Mouse (Mus musculus): Measurements from ENCODE around the gene Dnaaf5. TPM values are rescaled to one million over a fixed set of nuclear protein-coding genes. Genes with fewer than 3 reads are reported as not detected.

Dnaaf5 gene
- polyA plus RNA-seq, 1 experiment from 2014 or later, result 3.6 TPM

GRCm38 (mm10) chr5:139147178-139148078 lies 2.6 kb upstream of the Dnaaf5 start:
- Histone ChIP-seq H3K27me3 (ENCODE audit: control insufficient read depth, insufficient read depth, low read length) (no peaks in the 10 kb centered on the region), H3K4me1 (ENCODE audit: control insufficient read depth, insufficient read depth, low read length) (peaks cover 10% of the 10 kb centered on the region), H3K36me3 (ENCODE audit: control insufficient read depth, insufficient read depth, low read length) (no peaks in the 10 kb centered on the region), H3K4me2 (ENCODE audit: low read depth, low read length) (no peak overlapping the region), H3K27ac (ENCODE audit: low read depth, low read length) (no peak overlapping the region), H3K9ac (replicated peaks; ENCODE audit: low read depth, low read length) (no peak overlapping the region), H3K9me3 (ENCODE audit: control insufficient read depth, low read length) (no peaks in the 10 kb centered on the region), H3K4me3 (ENCODE audit: low read depth, low read length) (no peak overlapping the region)
- no peak for ATAC-seq (ENCODE audit: low read depth)
- WGBS, result 87% methylated on average over 14 of the region's 14 CpGs

- no peaks in the 10 kb centered on the region for H3K9me3 ChIP-seq (ENCODE audit: control insufficient read depth, low read length)
- H3K4me3 ChIP-seq (ENCODE audit: low read depth, low read length), result peak overlapping the region; percentile 87
- H3K27me3 ChIP-seq (ENCODE audit: control insufficient read depth, insufficient read depth, low read length), result no peaks in the 10 kb centered on the region
- H3K36me3 ChIP-seq (ENCODE audit: control insufficient read depth, insufficient read depth, low read length), result peaks cover 10% of the 10 kb centered on the region
- peak; percentile 47 for ATAC-seq (ENCODE audit: low read depth)
- peaks cover 10% of the 10 kb centered on the region for H3K4me1 ChIP-seq (ENCODE audit: control insufficient read depth, insufficient read depth, low read length)
- peak overlapping the region; percentile 52 for H3K4me2 ChIP-seq (ENCODE audit: low read depth, low read length)
- H3K9ac ChIP-seq (replicated peaks; ENCODE audit: low read depth, low read length), result 0 out of 2 replicates have a peak overlapping the region, but pooled peaks have one; percentile 16
- WGBS, result 26% methylated on average over 11 of the region's 11 CpGs
- H3K27ac ChIP-seq (ENCODE audit: low read depth, low read length), result peak overlapping the region; percentile 75
These were observed 884 bp upstream of the Dnaaf5 start for GRCm38 (mm10) chr5:139149006-139149672.

GRCm38 (mm10) chr5:139150603-139151031 lies 594 bp downstream of the Dnaaf5 start:
- H3K27ac ChIP-seq (ENCODE audit: low read depth, low read length), result peak overlapping the region; percentile 57; the same call in 1 of the 2 replicates
- peak overlapping the region; percentile 71 for H3K9ac ChIP-seq (replicated peaks; ENCODE audit: low read depth, low read length)
- 1% methylated on average over 44 of the region's 45 CpGs for WGBS
- peaks cover 22% of the 10 kb centered on the region for H3K36me3 ChIP-seq (ENCODE audit: control insufficient read depth, insufficient read depth, low read length)
- peaks cover 10% of the 10 kb centered on the region for H3K4me1 ChIP-seq (ENCODE audit: control insufficient read depth, insufficient read depth, low read length)
- ATAC-seq (ENCODE audit: low read depth), result peak; percentile 25; the same call in 1 of the 2 replicates
- H3K4me3 ChIP-seq (ENCODE audit: low read depth, low read length), result peak overlapping the region; percentile 87
- no peaks in the 10 kb centered on the region for H3K27me3 ChIP-seq (ENCODE audit: control insufficient read depth, insufficient read depth, low read length)
- H3K9me3 ChIP-seq (ENCODE audit: control insufficient read depth, low read length), result no peaks in the 10 kb centered on the region
- H3K4me2 ChIP-seq (ENCODE audit: low read depth, low read length), result peak overlapping the region; percentile 89

- 90% methylated on average over 8 of the region's 8 CpGs for WGBS
- H3K36me3 ChIP-seq (ENCODE audit: control insufficient read depth, insufficient read depth, low read length), result peaks cover 17% of the 10 kb centered on the region
These were observed 10.9 kb downstream of the Dnaaf5 start for GRCm38 (mm10) chr5:139160899-139161298.

GRCm38 (mm10) chr5:139161632-139162031 lies 11.6 kb downstream of the Dnaaf5 start:
- ATAC-seq (ENCODE audit: low read depth), result no peak
- peaks cover 23% of the 10 kb centered on the region for H3K36me3 ChIP-seq (ENCODE audit: control insufficient read depth, insufficient read depth, low read length)
- 95% methylated on average over 10 of the region's 10 CpGs for WGBS

More at GRCm38 (mm10) chr5:139160899-139161298, 10.9 kb downstream of the Dnaaf5 start:
- H3K9ac ChIP-seq (replicated peaks; ENCODE audit: low read depth, low read length), result no peak overlapping the region
- no peak overlapping the region for H3K4me3 ChIP-seq (ENCODE audit: low read depth, low read length)
- H3K27me3 ChIP-seq (ENCODE audit: control insufficient read depth, insufficient read depth, low read length), result no peaks in the 10 kb centered on the region
- no peak overlapping the region for H3K27ac ChIP-seq (ENCODE audit: low read depth, low read length)
- ATAC-seq (ENCODE audit: low read depth), result no peak
- H3K9me3 ChIP-seq (ENCODE audit: control insufficient read depth, low read length), result no peaks in the 10 kb centered on the region
- H3K4me2 ChIP-seq (ENCODE audit: low read depth, low read length), result no peak overlapping the region
- no peaks in the 10 kb centered on the region for H3K4me1 ChIP-seq (ENCODE audit: control insufficient read depth, insufficient read depth, low read length)

GRCm38 (mm10) chr5:139166781-139167361 lies 16.8 kb downstream of the Dnaaf5 start:
- Histone ChIP-seq H3K4me1 (ENCODE audit: control insufficient read depth, insufficient read depth, low read length) (no peaks in the 10 kb centered on the region), H3K4me2 (ENCODE audit: low read depth, low read length) (no peak overlapping the region), H3K36me3 (ENCODE audit: control insufficient read depth, insufficient read depth, low read length) (peaks cover 30% of the 10 kb centered on the region), H3K27me3 (ENCODE audit: control insufficient read depth, insufficient read depth, low read length) (no peaks in the 10 kb centered on the region), H3K4me3 (ENCODE audit: low read depth, low read length) (no peak overlapping the region), H3K9ac (replicated peaks; ENCODE audit: low read depth, low read length) (no peak overlapping the region), H3K9me3 (ENCODE audit: control insufficient read depth, low read length) (no peaks in the 10 kb centered on the region), H3K27ac (ENCODE audit: low read depth, low read length) (no peak overlapping the region)
- ATAC-seq (ENCODE audit: low read depth), result no peak
- WGBS, result 93% methylated on average over 6 of the region's 6 CpGs

More at GRCm38 (mm10) chr5:139161632-139162031, 11.6 kb downstream of the Dnaaf5 start:
- Histone ChIP-seq H3K4me1 (ENCODE audit: control insufficient read depth, insufficient read depth, low read length) (no peaks in the 10 kb centered on the region), H3K9me3 (ENCODE audit: control insufficient read depth, low read length) (no peaks in the 10 kb centered on the region), H3K27me3 (ENCODE audit: control insufficient read depth, insufficient read depth, low read length) (no peaks in the 10 kb centered on the region), H3K9ac (replicated peaks; ENCODE audit: low read depth, low read length) (no peak overlapping the region), H3K4me3 (ENCODE audit: low read depth, low read length) (no peak overlapping the region), H3K27ac (ENCODE audit: low read depth, low read length) (no peak overlapping the region), H3K4me2 (ENCODE audit: low read depth, low read length) (no peak overlapping the region)

GRCm38 (mm10) chr5:139167548-139167947 lies 17.5 kb downstream of the Dnaaf5 start:
- Histone ChIP-seq H3K4me2 (ENCODE audit: low read depth, low read length) (no peak overlapping the region), H3K4me3 (ENCODE audit: low read depth, low read length) (no peak overlapping the region), H3K9me3 (ENCODE audit: control insufficient read depth, low read length) (no peaks in the 10 kb centered on the region), H3K27ac (ENCODE audit: low read depth, low read length) (no peak overlapping the region), H3K36me3 (ENCODE audit: control insufficient read depth, insufficient read depth, low read length) (peaks cover 28% of the 10 kb centered on the region), H3K27me3 (ENCODE audit: control insufficient read depth, insufficient read depth, low read length) (no peaks in the 10 kb centered on the region), H3K9ac (replicated peaks; ENCODE audit: low read depth, low read length) (no peak overlapping the region), H3K4me1 (ENCODE audit: control insufficient read depth, insufficient read depth, low read length) (no peaks in the 10 kb centered on the region)
- WGBS, result 93% methylated on average over 1 of the region's 1 CpGs
- no peak for ATAC-seq (ENCODE audit: low read depth)

GRCm38 (mm10) chr5:139171929-139172328 lies 21.9 kb downstream of the Dnaaf5 start:
- no peak overlapping the region for H3K4me2 ChIP-seq (ENCODE audit: low read depth, low read length)
- H3K27ac ChIP-seq (ENCODE audit: low read depth, low read length), result no peak overlapping the region
- ATAC-seq (ENCODE audit: low read depth), result no peak
- WGBS, result 95% methylated on average over 4 of the region's 4 CpGs
- no peaks in the 10 kb centered on the region for H3K9me3 ChIP-seq (ENCODE audit: control insufficient read depth, low read length)
- H3K36me3 ChIP-seq (ENCODE audit: control insufficient read depth, insufficient read depth, low read length), result peaks cover 17% of the 10 kb centered on the region
- no peak overlapping the region for H3K9ac ChIP-seq (replicated peaks; ENCODE audit: low read depth, low read length)
- H3K4me1 ChIP-seq (ENCODE audit: control insufficient read depth, insufficient read depth, low read length), result peaks cover 17% of the 10 kb centered on the region
- no peaks in the 10 kb centered on the region for H3K27me3 ChIP-seq (ENCODE audit: control insufficient read depth, insufficient read depth, low read length)
- no peak overlapping the region for H3K4me3 ChIP-seq (ENCODE audit: low read depth, low read length)

Data from neural tube, embryonic 14.5 days (tissue).